Mouse (Mus musculus): ENCODE data around the gene Ift122.

DNA sequence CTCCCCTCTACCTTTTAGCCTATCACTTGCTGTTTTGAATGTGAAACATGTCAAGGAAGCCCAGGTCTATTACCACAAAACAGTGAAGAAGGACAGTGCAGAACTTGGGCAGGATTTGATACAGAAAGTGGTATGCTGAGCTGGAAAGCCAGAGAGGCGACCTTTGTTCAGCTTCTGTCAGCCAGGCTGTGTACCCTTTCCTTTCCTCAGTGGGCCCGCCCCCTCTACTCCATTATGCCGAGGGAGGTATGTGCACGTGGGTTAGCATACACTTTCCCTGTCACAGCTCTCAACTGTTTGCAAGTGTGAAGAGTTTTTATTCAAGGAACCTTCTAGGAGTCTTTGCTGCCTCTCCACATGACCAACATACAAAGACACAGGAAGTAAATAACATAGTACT, 6.0 kb downstream of the Ift122 start:
- TF ChIP-seq USF2 (conservative IDR thresholded peaks at IDR 0.05; ENCODE audit: low read depth, low read length) = no peak
- TF ChIP-seq EP300 (IDR thresholded peaks at IDR 0.05; ENCODE audit: low read length) = no peak
- TF ChIP-seq POLR2A (IDR thresholded peaks at IDR 0.05; ENCODE audit: low read depth, low read length) = no peak
- TF ChIP-seq E2F4 (IDR thresholded peaks at IDR 0.05; ENCODE audit: insufficient replicate concordance, low read depth, low read length) = no peak
- TF ChIP-seq POLR2AphosphoS2 (IDR thresholded peaks at IDR 0.05; ENCODE audit: low read depth, low read length) = no peak
- TF ChIP-seq CTCF (conservative IDR thresholded peaks at IDR 0.05 in 1 of 2, IDR thresholded peaks at IDR 0.05 in 1 of 2; ENCODE audit: low read depth in 2 of 2, low read length in 2 of 2) = no peak
- no peak for TF ChIP-seq MAFK (IDR thresholded peaks at IDR 0.05; ENCODE audit: insufficient replicate concordance, low read length)
- no peak for TF ChIP-seq NRF1 (IDR thresholded peaks at IDR 0.05; ENCODE audit: low read depth, low read length)
- TF ChIP-seq NELFE (IDR thresholded peaks at IDR 0.05; ENCODE audit: low read depth, low read length) = no peak
- no peak for TF ChIP-seq CHD2 (IDR thresholded peaks at IDR 0.05; ENCODE audit: low read length)
- TF ChIP-seq CHD1 (IDR thresholded peaks at IDR 0.05; ENCODE audit: low read depth, low read length) = no peak
- TF ChIP-seq RAD21 (IDR thresholded peaks at IDR 0.05; ENCODE audit: low read depth, low read length) = no peak
- TF ChIP-seq ELF1 (IDR thresholded peaks at IDR 0.05; ENCODE audit: low read depth, low read length) = no peak
